Mouse (Mus musculus) fat pad, adult 2 months (tissue): ENCODE results near the gene Ccdc142.
A peak's percentile ranks its signal among the peaks of the same experiment; 100 is the strongest.

Experiments used
- DNase-seq: peaks from one replicate; pipeline ENCODE4 v3.0.0-alpha.2; 2011; ENCODE audit warnings: low read depth, low spot score; ENCODE audit errors: extremely low read depth

Ccdc142 gene

DNA sequence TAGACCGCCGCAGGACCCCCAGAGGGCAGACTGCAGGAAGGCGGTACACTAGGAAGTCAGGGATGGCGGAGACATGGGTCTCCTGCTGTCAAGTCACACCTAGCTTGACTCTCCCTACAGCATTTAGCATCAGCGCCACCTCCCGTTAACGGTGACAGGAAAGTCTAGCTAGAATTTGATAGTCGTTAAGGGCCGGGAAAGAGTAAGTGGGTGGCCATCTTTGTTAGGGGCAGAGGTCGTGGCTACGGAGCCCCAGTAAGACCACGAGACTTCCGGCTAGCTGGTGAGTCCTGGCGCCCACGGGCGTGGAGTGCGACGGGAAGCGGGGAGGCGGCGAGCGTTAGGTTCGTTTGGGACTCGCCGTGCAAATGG is at the start of gene Ccdc142, which contains the start of gene Gm42688:
Gene Ccdc142 (plus strand): TSS at position 286 of the 372 bp plus-strand sequence.
Gene Gm42688 (plus strand): TSS at position 302 of the 372 bp plus-strand sequence.
- peak; percentile 50 for DNase-seq

DNA sequence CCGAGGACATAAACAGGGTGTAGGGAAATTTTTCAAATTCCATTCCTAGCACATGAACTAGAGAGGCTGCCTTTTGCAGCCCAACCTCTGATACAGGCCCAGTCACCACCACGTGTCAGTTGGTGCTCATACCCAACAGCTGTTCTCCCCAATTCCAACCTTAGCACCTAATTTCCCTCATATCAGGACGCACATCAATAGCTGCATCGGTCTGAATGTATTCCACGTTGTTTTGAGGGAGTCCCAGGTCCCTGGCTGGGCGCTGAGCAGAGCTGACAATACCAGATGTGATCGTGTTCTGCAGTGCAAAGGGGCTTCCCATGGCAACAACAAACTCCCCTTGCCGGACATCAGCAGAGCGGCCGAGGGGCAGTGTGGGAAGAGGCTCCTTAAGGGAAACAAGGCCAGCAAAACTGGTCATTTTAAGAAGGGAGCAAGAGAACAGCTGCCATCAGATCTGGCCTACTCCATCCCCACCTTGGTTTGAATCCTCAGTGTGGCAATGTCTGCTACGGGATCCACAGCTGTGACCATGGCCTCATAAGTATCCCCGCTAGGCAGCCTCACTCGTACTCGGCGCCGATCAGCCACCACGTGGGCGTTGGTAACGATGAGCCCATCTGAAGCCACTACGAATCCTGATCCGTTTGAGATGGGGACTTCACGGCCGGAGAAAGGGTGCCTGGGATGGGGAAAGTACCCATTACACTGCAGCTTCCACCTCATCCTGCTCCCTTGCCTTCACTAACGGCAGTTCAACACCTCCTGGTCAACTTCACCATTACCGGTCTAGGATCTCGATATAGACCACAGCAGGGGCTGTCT is 48.1 kb upstream of the Ccdc142 start:
- no peak for DNase-seq

DNA sequence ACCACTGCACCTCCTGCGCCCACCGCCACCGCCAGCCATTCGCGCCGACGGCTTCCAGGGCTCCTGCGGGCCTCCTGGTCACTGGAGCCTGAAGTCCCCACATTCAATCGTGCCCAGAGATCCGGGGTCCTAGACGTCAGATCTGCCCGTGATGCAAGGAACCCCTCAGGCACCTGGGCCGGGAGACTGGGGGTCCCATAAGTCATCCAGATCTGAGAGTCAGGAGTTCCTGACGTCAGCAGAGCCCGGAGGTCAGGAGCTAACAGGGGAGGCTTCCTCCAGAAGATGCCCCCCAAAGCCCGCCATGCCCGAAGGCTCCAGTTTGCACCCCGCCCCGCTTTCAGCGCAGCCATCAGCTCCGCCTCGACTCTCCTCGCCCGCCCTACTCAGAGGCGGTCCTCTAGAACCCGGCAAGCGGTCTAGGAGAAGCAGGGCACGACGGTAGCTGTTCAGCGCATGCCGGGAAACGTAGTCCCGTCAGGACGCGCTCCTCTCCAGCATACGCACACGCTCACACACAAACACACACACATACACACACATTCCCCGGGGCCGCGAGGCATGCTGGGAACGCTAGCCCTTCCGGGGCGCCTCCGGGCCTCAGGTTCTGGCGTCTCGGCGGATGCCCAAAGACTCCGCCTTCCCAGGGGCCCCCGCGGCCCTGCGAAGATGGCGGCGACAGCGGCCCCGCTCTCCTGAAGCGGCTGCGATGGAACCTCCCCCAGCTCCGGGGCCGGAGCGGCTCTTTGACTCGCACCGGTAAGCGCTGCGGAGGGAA is 47.1 kb upstream of the Ccdc142 start, which contains the start of gene Aup1:
Gene Aup1 (plus strand): TSS at position 448 of the 778 bp plus-strand sequence.
- peak; percentile 59 for DNase-seq

DNA sequence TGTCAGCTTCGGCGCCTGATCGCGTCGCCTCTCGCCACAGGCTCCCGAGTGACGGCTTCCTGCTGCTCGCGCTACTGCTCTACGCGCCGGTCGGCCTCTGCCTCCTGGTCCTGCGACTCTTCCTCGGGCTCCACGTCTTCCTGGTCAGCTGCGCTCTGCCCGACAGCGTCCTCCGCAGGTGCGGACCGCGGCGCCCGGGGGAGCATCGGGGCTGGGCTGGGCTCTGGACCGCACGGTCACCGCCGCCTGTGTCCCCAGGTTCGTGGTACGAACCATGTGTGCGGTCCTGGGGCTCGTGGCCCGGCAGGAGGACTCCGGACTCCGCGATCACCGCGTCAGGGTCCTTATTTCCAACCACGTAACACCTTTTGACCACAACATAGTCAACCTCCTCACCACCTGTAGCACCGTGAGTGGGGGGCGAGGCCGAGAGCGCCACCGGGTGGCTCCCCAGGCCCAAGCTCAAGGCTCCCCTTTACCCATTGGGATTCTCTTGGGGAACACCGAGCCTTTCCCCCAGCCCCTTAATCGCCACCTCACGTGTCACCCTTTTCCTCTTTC is 46.5 kb upstream of the Ccdc142 start, which contains the start of gene Htra2:
Gene Htra2 (minus strand): TSS at position 403 of the 561 bp plus-strand sequence.
- DNase-seq: no peak

DNA sequence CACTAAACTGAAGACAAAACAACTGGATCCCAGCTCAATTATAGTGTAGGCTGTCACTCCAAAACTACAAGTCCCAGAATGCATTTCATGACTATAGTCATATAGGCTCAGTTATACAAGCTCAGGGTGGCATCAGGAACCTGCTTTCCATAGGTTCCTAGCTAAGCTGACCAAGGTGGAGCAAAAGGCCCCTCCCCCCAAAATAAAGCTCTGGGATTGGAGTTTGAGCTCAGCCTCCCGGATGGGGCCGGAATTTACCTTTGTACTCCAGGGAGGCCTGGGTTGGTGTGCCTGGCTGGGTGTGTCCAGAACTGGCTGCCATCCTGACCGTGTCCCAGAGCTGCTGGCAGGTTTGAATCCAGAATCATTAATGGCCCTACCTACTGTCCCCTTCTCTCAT is 43.6 kb upstream of the Ccdc142 start, which contains the start of gene Dqx1:
Gene Dqx1 (plus strand): TSS at position 55 of the 400 bp plus-strand sequence.
- no peak for DNase-seq

DNA sequence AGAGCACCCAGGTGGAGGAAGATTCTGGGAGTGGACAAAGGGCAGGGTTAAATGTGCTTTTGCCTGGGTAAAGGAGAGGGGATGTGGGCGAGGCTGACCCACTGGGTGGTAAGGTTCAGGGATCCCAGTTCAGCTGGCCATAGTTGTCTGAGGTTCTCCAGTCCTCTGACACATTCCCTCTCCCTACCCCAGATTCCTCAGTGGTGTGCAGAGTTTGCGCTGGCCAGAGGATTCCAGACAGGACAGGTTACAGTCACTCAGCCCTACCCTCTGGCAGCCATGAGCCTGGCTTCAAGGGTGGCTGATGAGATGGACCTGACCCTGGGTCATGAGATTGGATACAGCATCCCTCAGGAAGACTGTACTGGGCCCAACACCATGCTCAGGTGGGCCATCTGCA is 42.7 kb upstream of the Ccdc142 start:
- DNase-seq: no peak

DNA sequence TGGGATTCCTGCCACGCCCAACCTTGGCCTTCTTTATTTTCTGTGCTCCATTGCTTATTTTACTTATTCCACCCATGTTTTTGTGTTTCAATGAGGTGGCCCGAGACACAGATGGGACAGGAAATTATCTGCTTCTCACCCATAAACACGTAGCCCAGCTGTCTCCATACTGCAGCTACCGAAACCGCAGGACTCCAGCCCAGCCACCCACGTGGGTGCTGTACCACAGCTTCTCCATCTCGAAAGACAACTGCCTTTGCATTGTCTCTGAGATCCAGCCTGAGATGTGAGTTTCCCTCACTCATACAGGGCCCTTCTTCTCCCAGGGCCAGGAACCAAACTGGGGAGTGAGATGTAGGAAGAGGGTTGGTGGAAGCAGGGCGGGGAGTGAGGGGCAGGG is 35.4 kb upstream of the Ccdc142 start:
- DNase-seq: no peak

DNA sequence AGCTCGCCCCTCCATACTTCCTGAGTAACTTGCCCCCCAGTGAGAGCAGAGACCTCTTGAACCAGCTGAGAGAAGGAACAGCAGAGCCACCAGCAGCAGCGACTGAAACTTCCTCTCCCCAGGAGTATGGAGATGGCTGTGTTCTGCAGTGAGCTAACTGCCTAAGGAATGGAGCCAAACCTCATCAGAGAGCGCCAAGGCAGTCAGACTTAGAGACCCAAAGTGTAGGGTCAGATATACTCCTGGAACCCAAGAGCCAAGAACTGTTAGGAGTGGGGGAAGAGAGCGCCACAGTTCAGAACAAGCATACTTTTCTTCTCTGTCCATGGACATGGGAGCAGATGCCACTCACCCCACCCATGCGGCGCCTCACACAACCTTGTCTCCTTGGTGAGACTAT is 35.0 kb upstream of the Ccdc142 start:
- DNase-seq: no peak

DNA sequence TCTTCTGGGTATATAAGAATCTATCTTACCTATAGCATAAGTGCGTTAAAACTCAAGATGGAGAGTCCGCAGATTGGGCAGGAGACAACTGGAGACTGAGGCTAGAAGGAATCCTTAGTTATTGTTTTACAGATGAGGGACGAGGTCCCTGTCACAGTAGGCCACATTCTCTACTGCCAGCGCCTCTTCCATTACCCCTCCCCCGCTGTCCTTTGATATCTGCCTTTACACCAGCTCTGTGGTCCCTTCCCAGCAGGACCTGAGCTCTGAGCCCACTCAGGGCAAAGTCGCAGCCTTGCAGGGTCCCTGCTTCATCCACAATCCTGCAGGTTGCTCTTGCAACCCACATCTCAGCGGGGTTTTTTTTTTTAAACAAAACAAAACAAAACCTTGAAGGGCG is 33.2 kb upstream of the Ccdc142 start:
- DNase-seq: no peak

DNA sequence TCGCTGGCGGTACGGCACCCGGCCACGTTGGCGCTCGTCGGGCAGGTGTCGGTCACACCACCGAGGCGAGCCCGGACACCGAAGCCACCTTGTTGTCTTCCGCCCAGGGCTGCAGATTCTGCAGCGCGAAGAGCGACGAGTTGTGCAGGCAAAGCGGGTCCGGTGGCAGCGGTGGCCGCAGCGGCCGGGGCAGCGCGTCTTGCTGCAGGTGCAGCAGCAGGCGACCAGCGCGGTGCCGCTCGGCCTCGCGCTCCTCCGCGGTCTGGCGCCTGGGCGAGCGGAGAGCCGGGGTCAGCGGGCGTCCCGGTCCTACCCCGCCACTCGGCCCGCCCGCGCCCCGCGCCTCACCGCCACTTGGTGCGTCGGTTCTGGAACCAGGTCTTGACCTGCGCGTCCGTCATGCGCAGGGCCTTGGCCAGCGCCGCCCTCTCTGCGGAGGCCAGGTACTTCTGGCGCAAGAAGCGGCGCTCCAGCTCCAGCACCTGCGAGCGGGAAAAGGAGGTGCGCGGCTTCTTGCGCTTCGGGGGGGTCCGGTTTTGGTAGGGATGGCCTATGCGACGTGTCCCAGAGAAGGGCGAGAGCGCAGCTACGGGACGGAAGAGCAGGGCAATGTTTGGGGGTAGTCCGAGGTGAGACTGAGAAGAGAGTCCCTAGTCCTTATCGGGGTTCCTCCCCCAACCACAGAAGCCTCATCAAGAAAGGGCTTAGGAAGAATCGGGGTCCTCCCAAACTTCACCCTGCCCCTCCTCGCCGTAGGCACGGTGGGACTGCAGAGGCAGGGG is 32.5 kb upstream of the Ccdc142 start:
- no peak for DNase-seq

DNA sequence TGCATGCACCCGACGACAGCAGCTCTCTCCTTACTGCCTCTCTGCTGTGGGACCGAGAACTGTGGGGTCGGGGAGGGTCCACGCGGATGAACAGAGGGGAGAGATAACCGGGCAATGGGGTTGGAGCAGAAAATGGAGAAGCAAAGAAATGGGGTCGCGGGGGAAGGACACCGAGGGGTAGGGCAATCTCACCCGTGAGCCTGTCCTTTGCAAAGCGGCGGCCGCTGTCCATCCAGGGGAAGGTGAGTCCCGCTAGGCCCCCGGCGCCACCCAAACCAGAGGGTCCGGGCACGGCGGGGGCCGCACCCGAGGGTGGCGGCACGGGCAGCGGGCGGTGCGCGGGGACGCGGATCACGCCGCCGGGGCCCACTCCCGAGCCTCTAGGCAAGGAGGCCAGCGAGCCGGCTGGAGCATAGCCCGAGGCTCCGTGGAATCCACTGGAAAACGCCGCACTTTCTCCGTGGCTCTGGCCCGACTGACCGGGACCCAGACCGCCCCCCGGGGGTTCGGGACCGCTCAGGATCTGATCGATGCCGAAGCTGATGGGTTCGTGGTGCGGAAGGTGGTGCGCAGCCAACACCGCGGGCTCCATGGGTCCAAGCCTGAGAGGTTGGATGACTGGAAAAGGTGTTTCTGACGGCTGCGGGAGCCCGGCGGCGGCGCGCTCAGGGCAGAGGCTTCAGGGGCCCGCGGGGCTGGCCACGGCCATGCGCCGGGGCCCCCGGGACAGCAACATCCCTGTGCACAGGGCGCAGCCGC is 31.7 kb upstream of the Ccdc142 start:
- DNase-seq: no peak

DNA sequence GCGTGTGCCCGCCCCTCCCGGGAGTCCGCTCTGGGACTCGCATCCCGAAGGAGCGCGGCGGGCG is 31.3 kb upstream of the Ccdc142 start, which contains the start of gene Tlx2:
Gene Tlx2 (minus strand): TSS at position 47 of the 64 bp plus-strand sequence.
- DNase-seq: no peak

DNA sequence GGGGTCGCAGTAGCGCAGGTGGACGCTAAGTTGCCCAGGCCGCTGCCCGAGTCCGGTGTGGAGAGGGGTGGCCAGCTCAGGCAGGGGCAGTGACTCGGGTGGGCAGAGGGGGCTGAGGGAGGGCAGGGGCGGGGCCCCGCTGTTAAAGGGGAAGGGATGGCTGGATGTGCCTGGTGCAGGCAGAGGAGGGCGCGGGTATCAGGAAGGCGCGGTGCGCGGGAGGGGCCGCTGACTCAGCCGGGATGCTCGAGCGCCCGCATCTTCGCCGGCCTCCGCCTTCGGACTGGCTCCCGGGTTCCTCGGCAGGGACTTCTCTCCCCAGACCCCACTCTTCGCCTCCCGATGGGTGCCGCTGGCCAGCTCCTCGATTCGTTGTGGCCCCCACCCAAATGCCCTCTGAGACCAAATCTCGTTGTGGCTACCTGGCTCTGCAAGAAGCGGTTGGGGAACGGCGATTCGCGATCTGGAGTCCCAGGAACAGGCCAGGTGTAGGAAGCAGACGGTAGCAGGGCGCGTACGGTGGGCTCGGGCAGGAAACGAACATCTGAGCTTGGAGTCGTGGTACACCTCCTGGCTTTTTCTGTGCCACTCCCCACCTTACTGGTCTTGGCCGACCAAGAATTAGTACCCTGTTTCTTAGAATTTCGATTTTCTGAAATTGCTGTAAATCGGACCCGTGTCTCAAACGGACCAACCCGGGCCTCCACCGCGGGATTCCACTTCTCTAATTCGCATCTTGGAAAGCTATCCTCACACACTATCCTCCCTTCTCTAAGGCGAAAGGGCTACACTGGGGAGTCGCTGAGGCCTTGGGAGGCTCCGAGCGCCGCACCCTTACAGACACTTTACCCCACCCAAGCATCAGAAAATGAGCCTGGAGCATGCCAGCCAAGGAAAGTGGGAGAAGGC is 30.8 kb upstream of the Ccdc142 start:
- DNase-seq: no peak

DNA sequence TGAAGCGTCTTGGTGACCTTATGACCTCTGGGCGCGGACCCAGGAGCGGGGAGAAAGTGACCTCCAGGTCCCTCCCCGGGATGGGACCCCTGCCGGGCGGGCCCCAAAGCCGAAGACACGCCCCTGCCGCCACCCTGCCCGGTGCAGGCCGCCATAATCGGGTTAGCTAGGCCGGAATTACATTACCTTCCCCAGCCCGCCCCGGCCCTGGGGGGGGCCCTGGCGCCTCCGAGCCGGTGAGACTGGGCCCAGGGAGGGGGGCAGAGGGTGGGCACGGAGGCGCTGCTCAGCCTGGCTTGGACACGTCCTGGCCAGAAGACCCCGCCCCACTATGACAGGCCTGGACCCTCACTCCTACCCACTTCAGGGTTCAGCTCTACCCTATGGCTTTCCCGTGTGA is 30.2 kb upstream of the Ccdc142 start:
- no peak for DNase-seq

DNA sequence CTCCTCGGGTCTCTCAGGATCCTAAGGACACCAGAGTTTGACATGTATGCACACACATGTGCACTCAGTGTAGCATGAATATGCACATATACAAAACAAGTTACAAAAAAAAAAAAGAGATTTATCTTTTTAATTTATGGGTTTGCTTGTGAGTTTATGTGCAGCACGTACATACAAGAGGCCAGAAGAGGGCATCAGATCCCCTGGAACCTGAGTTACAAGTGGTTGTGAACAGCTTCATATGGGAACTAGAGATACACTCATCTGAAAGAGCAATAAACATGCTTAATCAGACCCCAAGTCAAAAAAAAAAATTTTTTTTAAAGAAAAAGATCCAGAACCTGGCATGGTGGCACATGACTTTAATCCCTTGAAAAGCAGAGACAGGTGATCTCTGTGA is 26.4 kb upstream of the Ccdc142 start:
- no peak for DNase-seq

DNA sequence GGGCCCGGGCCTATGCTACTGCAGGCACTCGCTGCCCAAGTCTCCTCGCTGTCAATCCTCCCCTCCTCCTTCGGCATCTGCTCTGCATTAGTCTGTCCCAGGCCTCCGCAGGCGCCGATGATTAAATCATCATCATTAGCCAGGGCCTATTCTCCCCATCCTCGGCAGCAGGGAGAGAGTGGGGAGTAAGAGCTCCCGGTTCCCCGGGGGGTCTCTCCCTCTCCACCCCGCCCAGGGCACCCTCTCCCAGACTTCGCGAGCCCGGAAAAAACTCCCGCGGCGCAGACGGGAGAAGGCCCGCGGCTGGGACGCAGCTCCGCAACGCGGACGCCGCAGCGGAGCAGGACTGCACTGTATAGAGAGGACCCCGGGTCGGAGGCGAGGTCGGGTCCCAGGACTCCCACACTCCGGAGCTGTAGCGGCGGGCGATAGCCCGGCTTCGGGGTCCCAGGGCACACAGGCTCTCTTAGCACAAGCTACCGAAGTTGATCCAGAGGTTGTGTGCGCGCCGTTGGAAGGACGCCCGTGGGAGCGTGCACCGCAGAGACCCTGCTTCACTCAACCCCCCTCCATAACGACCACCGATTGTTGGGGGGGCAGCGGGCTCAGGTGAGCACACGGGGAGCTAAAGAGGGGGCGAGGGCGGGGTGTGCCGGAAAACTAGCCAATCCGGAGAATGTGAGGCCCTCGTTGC is 23.6 kb upstream of the Ccdc142 start, which contains the start of gene Pcgf1:
Gene Pcgf1 (plus strand): TSS at position 240 of the 694 bp plus-strand sequence.
- DNase-seq: no peak

DNA sequence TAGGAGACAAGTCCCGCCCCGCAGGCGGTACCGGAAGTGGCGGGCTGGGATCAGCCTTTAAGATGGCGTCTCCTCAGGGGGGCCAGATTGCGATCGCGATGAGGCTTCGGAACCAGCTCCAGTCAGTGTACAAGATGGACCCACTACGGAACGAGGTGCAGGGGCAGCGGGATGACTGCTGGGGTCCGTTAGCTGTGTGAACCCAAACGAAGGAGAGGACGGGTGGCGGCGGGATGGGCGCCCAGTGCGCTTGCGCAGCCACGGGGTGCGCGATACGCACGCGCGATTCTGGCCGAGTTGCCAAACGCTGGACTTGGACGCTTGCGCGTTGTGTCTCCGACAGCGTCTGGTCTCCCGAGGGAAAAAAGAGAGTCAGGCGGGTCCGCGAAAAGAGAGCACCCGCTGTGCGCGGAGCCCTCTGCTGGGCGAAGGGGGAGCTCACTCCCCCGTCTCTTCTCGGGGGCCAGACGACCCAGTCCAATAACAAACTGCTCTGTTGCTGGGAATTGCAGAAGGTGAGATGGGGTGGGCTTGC is 23.0 kb upstream of the Ccdc142 start:
- no peak for DNase-seq

DNA sequence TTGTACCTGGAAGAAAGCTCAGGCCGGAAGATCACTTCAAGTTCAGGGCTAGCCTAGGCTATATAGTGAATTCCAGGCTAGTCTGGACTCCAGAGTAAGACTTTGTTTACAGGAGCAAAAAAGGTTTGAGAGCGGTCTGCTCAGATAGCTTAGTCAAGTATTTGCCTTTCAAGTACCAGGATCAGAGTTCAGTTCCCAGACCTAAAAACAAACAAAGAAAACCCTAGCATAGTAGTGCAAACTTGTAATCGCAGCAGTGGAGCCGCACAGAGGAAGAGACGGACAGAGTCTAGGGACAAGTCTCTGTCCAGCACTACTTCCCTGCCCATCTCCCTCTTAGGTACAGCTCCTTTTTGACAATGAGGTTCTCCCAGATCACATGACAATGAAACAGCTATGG is 21.2 kb upstream of the Ccdc142 start:
- no peak for DNase-seq

DNA sequence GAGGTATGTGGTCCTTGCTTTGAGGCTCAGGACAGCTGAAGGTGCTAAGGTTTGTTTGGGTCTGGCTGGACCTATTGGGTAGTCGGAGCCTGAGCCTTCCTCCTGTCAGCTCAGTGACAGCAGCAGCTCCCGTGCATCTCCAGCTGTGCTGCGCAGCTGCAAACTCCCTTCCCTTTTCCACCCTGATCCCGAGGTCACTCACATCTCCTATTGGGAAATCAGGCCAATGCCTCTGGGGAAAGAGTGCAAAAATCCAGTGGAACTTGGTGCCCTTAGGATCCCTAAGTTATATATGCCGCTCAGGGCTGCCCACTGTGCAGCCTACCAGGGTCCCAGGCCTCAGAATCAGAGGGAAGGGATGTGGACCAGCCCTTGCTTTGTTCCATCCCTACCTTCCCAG is 17.9 kb upstream of the Ccdc142 start:
- no peak for DNase-seq
